Mouse (Mus musculus) liver, postnatal 0 days (tissue): ENCODE measurements around the gene Kcnk12.

Experiments used
- CTCF ChIP-seq: sonication (generic); IDR thresholded peaks from 2 replicates; pipeline ENCODE4 v1.5.1; 2016; ENCODE audit warnings: antibody characterized with exemption, low read depth
- EP300 ChIP-seq: IDR thresholded peaks from 2 replicates; pipeline ENCODE4 v1.6.1; 2016; ENCODE audit warnings: antibody characterized with exemption, low read depth, mild to moderate bottlenecking

DNA sequence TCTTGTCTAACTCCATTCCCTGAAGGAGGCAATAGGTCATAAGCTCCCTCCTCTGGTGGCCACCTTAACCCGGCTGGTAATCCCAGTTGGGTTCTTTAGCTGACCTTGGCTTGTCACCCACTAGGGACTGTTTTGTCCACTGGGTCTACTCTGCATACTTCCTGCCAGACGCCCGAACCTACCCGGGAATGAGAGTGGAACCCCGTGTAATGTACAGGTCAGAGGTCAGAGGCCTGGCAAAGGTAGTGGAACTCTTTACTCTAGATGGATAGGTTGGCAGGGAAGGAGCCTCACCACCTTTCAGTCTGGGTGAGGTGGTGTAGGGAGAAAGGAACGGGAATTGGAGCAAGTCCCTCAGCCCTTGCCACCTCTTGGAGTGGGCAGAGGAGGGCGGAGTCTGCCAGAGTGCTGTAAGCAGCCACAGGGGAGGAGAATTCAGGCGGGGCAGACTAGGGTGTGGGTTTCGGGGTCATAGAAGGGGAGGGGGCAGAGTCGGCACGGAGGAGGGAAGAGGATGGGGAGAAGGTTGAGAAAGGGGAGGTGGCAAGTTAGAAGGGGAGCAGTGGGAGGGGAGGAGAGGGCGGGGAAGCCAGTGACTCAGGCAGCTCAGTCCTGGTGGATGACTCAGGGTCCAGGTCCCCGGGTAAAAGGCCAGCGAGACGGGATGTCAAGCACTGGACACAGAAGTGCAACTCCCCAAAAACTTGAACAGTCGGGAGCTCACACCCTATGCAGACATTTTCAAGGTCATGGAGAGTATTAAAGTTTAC, 98.6 kb downstream of the Kcnk12 start:
- TF ChIP-seq CTCF (no peak), EP300 (no peak)
